Mouse (Mus musculus) thymus, adult 18-20 months (tissue): Measurements from ENCODE around the gene Fam32a.

ENCODE experiments used
- DNase-seq, 2 experiments: peaks; one replicate each; pipeline ENCODE4 v3.0.0; 2022; ENCODE audit warnings: mixed read lengths in 2 of 2

The Fam32a gene

DNA sequence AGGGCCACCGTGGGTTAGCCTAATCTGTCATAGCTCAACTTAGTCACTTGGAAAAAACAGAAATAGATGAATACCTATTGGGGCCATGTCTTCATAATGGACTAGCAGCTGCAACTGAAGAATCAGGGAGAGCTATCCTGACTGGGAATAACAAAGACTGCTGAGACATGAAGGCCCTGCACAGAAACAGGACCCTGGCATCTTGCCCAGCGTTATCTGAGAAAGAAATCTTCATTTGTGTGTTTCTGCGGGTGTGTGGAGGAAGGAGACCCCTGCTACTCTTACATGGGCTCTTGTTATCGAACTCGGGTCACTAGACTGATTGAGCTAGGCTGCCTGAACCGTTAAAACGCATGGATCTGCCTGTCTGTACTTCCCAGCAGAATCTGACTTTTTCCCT, 21.4 kb downstream of the Fam32a start:
- DNase-seq = no peak

DNA sequence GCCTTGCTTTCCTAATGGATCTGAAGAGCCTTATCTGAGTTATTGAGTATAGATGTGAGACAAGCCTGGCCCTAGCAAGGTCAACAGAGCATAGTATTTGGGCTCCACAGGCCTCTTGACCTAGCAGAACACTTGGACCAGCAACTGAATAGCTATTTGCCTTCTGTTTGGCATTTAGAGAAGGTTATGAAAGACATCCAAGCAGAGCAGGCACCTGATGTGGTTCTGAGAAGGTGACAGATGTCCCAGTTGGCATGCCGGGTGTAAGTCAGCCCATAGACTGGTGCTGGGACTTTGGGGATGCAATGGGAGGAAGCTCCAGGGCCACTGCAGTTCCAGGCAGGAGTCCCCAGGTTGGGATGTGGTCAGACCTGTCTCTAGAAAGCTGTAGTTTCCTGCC, 22.7 kb downstream of the Fam32a start:
- no peak for DNase-seq

GRCm38 (mm10) chr8:72244610-72245009, 25.1 kb downstream of the Fam32a start:
- DNase-seq = no peak

DNA sequence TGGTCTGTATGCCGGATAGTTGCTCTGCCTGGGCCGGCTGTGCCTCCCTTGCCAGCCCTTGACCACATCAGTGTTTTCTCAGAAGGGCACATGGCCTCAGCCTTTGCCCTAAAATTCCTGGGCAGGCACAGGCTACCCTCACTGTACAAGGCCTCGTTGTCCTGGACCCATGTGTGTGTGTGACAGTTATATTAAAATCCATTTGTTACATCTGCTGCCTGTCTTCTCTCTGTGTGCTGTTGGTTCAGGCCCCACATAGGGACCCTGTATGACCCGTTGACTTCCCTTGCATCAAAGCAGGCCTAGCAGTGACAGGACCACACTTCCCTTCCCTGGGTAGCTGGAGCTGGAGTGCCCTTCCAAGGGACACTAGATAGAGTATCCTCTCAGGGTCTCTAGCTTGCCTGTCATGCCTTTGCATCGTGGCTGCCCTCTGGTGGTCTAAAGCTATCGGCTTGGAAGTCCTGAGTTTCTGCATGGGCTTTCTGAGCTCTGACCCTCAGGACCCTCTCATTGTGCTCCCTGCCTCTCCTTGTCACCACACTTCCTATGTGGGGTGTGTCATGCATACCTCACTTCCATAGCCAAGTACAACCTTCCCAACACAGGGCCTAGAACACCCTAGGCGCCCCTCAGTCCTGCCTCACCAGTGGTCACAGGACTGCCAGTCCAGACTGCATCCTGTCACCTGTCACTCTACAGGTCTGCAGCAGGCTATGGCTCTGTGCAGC, 37.8 kb downstream of the Fam32a start:
- DNase-seq = peak in 1 of 2 experiments; percentile 25

DNA sequence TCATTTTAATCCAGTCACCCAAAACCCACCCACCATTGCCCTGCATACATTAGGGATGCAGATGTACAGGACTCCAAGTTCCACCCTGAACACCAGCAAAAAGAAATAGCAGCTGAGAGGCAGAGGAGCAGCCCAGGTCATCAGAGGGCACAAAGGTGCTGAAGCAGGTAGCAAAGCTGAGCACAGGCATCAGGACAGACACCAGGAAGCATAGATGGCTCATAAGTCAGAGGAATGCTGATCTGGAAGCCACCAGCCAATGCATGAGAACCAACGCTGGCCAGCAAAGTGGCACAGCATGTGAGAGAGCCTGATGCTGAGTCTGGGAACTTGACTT, 38.3 kb downstream of the Fam32a start:
- no peak for DNase-seq

- DNase-seq = no peak
Measured at GRCm38 (mm10) chr8:72259862-72260261, 40.3 kb downstream of the Fam32a start.

GRCm38 (mm10) chr8:72260585-72260984, 41.1 kb downstream of the Fam32a start:
- DNase-seq = no peak

- peak in 1 of 2 experiments; percentile 53 for DNase-seq
Measured at GRCm38 (mm10) chr8:72261019-72261418, 41.5 kb downstream of the Fam32a start.

DNA sequence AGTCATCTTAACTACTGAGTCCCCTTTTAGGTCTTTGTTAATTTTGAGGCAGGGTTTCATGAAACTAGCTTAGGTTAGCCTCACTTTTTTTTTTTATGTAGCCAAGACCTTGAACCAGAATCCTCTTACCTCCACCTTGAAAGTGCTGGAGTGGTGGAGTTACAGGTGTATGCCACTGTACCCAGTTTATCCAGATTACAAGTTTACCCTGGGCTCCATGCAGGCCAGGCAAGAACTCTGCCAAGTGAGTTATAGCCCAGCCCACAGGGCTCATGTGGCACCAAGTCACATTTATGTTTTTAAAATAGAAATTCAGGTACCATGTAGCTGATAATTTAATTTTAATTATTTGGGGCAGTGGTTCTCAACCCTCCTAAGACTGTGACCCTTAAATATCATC, 41.9 kb downstream of the Fam32a start:
- no peak for DNase-seq

DNA sequence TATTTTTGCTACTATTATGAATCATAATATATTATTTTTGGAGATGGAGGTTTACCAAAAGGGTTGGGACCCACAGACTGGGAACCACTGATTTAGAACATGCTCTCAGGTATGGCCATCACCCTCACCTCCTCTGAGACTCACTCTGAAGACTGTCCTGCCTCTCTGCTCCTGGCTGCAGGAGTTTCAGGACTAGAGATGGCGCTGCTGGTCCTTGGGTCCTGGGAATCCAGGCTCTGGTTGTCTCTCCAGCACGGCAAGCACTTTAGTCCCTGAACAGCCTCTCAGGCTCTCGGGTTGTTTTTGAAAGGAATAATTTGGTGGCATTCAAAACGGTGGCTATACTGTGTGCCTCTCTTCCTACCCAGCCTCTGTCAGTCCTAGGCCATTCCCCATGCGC, 42.3 kb downstream of the Fam32a start:
- no peak for DNase-seq

DNA sequence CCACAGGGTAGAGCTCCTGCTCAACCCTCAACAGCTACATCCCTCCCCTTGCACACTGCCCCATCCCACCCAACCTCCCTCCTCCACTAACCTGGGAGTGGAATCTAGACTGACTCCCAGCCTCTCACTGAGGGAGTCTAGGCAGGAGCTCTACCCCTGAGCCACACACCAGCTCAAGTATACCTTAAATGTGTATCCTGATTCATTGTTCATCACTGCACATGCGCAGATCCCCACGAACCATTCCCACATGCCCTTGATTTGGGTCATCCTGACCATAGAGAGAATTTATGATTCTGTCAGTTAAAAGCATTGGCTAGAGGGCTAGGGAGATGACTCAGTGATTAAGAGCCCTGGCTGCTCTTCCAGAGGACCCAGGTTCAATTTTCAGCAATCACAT, 43.2 kb downstream of the Fam32a start:
- DNase-seq = no peak

DNA sequence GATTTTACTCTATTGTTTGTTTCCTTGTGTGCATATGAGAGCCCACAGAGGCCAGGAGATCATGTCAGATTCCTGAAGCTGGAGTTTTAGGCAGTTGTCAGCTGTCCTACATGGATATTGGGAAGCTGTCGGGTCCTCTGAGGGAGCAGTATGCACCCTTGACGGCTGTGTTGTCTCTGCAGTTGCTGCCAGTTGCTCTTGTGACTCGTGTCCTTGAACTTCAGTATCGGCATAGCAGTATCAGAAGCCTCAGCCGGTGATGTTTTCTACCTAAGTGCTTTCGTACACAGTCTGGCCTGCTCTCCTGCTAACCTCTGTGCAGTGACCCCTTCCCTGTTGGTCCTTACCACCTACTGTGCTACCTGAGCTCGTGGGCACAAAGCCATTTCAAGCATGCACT, 43.9 kb downstream of the Fam32a start:
- DNase-seq = no peak

DNA sequence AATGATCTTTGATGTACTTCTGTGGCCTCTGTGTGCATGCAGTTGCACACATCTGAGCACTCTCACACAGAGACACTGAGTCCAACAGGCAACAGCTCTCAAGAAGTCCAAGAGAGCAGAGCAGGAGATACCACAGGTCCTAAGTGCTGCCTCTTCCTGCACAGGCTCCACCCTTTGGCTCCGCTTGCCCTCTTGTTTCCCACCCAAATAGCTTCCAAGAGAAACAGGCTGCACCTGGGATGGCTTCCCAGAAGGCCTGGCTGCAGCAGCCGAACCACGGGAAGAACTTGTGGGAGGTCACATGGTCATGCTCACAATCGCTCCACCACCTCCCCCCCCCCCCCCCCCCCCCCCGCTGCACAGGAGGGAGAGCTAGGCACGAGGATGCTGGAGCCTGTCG, 45.8 kb downstream of the Fam32a start:
- no peak for DNase-seq

- DNase-seq = no peak
Measured at GRCm38 (mm10) chr8:72266671-72267070, 47.1 kb downstream of the Fam32a start.

DNA sequence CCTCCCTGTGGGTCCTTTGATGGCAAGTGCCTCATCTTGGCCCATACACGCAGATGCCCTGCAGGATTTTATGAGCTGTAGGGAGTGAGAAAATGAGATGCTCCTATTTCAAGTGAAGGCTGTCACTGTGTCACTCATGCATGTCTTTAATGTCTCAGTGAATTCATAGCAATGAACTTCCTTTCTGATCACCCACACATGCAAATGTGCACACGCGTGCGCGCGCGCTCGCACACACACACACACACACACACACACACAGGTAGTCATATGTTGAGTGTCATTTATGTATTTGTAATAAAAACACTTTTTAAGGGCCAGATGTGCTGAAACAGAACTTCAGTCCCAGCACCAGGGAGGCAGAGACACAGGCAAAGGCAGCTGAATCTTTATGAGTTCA, 47.6 kb downstream of the Fam32a start:
- no peak for DNase-seq

DNA sequence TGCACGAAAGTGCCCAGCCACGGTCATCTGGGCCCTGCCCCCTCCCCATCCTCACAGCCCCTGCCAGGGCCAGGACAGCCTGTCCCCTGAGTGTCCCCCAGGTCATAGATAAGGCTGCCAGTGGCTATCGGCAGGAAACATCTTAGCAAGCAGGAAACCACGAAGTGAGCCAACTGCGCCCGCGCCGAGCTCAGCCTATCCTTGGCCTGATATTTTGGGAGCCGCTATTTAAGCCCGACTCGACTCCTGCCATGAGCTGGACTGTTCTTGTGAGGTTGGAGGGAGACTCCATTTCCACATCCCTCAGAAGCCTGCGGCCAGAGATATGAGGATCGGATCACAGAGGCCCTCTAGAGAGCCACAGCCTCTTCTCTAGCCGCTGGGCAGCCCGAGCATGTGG, 48.8 kb downstream of the Fam32a start:
- no peak for DNase-seq

DNA sequence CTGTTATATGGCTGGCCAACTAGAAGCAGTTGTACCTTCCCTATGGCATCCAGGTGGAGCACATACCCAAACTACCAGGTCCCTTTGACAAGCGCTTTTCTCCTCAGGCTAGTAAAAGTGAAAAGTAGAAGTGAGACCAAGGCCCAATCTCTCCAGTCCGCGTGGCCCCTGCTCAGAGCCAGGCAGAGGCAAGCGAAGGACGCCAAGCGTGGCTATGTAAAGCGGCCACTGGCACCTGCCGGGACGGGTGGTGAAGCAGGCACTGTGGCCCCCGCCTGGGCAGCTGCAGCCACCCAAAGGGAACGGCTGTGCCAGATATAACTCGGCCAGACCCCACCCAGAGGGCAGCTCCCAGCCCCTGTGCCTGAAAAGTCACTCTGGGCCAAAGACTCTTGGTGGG, 51.1 kb downstream of the Fam32a start:
- no peak for DNase-seq

- no peak for DNase-seq
Measured at GRCm38 (mm10) chr8:72271051-72271660, 51.6 kb downstream of the Fam32a start.

DNA sequence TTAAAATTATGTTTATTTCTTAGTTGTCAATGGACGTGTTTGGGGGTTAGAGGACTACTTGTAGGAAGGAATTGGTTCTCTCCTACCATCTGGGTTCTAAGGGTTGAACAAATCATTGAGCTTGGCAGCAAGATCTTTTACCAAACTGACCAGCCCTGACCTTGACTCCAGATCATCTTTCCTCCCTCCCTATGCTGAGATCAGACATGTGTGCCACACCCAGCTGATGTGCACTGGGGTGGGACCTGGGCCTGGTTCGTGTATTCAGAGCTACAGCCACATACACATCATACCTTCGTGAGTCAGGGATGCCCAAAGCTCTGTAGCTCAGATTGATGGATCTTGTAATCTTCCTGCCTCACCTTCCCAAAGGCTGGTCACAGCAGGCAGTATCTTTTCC, 52.2 kb downstream of the Fam32a start:
- DNase-seq = no peak

GRCm38 (mm10) chr8:72272361-72272760, 52.8 kb downstream of the Fam32a start:
- peak; percentile 70 to 79 for DNase-seq

DNA sequence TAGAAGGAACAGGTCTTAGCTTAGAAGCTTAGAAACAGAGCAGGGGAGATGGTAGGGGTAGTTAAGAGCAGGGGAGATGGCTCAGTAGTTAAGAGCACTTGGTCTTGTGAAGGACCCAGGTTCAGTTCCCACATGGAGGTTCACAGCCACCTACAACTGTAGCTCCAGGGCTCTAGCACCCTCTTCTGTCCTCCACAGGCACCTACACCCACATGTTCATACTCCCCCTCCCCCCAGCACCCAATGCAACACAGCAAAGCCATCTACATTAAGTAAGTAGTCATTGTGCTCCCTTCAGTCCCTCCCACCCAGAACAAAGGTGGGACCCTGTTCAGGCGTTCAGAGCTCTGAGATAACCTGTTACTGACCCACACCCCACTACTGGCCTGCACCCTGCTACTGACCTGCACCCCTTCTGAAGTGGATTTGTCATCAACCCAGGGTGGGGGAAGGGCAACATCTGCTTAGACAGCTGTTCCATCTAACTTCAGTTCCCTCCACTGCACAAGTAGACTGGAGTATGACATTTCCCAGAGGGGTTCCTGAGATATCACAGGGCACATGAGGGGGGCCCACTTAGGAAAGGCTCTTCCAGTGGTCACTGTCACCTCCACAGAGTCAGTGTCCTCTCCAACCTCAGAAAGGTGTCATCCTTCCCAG, 53.7 kb downstream of the Fam32a start:
- DNase-seq = no peak

- DNase-seq = no peak
Measured at GRCm38 (mm10) chr8:72273807-72274206, 54.3 kb downstream of the Fam32a start.
